Mouse (Mus musculus) embryonic facial prominence, embryonic 14.5 days (tissue): ENCODE data around the gene Gm6034. TPM values are rescaled to one million over a fixed set of nuclear protein-coding genes. Genes with fewer than 3 reads are reported as not detected.
"Not testable (repeated sequence)": the region's sequence is repeated elsewhere in the genome, so short reads cannot be mapped to it uniquely, and the experiment has no call there.

Experiments used
- ATAC-seq: fragments of 200-750 bp; cut with Nextera tagmentation; 2 replicates; pipeline ENCODE4 v1.8.0; 2017; ENCODE audit warnings: low read depth, moderate number of reproducible peaks, moderate TSS enrichment
- DNase-seq: peaks from one replicate; pipeline ENCODE4 v3.0.0-alpha.2; 2015; ENCODE audit warnings: low spot score
- H3K27ac ChIP-seq: fragments of 300-500 bp; sonication (generic); replicated peaks from 2 replicates; pipeline ENCODE4 v1.5.1; 2014; ENCODE audit warnings: low read depth, mild to moderate bottlenecking, low read length, moderate library complexity
- H3K27me3 ChIP-seq: fragments of 300-500 bp; sonication (generic); replicated peaks from 2 replicates; pipeline ENCODE4 v1.6.1; 2014; ENCODE audit warnings: low read length; ENCODE audit not compliant: control insufficient read depth, insufficient read depth
- H3K36me3 ChIP-seq: fragments of 300-500 bp; sonication (generic); 2 replicates; pipeline ENCODE4 v1.6.1; 2014; ENCODE audit warnings: low read length, mixed read lengths; ENCODE audit not compliant: control insufficient read depth, insufficient read depth
- H3K4me1 ChIP-seq: fragments of 300-500 bp; sonication (generic); 2 replicates; pipeline ENCODE4 v1.6.1; 2014; ENCODE audit warnings: antibody characterized with exemption, low read length; ENCODE audit not compliant: control insufficient read depth, insufficient read depth
- H3K4me2 ChIP-seq: fragments of 300-500 bp; sonication (generic); 2 replicates; pipeline ENCODE4 v1.6.1; 2014; ENCODE audit warnings: low read depth, mild to moderate bottlenecking, low read length, moderate library complexity, mixed read lengths
- H3K4me3 ChIP-seq: fragments of 300-500 bp; sonication (generic); 2 replicates; pipeline ENCODE4 v1.5.1; 2014; ENCODE audit warnings: low read depth, mild to moderate bottlenecking, low read length
- H3K9ac ChIP-seq: fragments of 300-500 bp; sonication (generic); 2 replicates; pipeline ENCODE4 v1.6.1; 2014; ENCODE audit warnings: low read depth, mild to moderate bottlenecking, low read length, moderate library complexity, mixed read lengths
- H3K9me3 ChIP-seq: fragments of 300-500 bp; sonication (generic); 2 replicates; pipeline ENCODE4 v1.6.1; 2016; ENCODE audit warnings: low read length; ENCODE audit not compliant: control insufficient read depth
- WGBS: fragments of 180-500 bp; shearing (Covaris S2); extraction: QIAGEN DNeasy Blood & Tissue Kit; methylation state at CpG from one replicate; pipeline ENCODE4 v1.1.7; 2014; 5-methylcytosine and 5-hydroxymethylcytosine counted together
- polyA plus RNA-seq: library from polyadenylated mRNA; unstranded; fragments of >200 nt; fragmentation: Nextera tagmentation; extraction: Ambion mirVana; gene quantifications from 2 replicates; pipeline ENCODE4 v1.2.1, GENCODE M21; 2014

Gene Gm6034
- polyA plus RNA-seq, 1 experiment from 2014 or later, result not detected

GRCm38 (mm10) chr17:36000349-36000748, 42.4 kb upstream of the Gm6034 start:
- ATAC-seq (no peak), DNase-seq (no peak)
- Histone ChIP-seq H3K4me3 (no peak overlapping the region), H3K27me3 (no peaks in the 10 kb centered on the region), H3K9ac (no peak overlapping the region), H3K9me3 (no peaks in the 10 kb centered on the region), H3K4me1 (peaks cover 3% of the 10 kb centered on the region; the same call in 1 of the 2 replicates), H3K36me3 (no peaks in the 10 kb centered on the region), H3K27ac (no peak overlapping the region), H3K4me2 (no peak overlapping the region)
- WGBS, result 85% methylated on average over 4 of the region's 4 CpGs

- DNase-seq (no peak), ATAC-seq (no peak)
- H3K4me3 ChIP-seq, result no peak overlapping the region
- H3K4me1 ChIP-seq, result no peaks in the 10 kb centered on the region
- no peaks in the 10 kb centered on the region for H3K36me3 ChIP-seq
- H3K27ac ChIP-seq, result no peak overlapping the region
- H3K9me3 ChIP-seq, result no peaks in the 10 kb centered on the region
- no peaks in the 10 kb centered on the region for H3K27me3 ChIP-seq
- H3K4me2 ChIP-seq, result no peak overlapping the region
- 96% methylated on average over 12 of the region's 12 CpGs for WGBS
- H3K9ac ChIP-seq, result no peak overlapping the region
Measured at GRCm38 (mm10) chr17:36001121-36001897, 41.5 kb upstream of the Gm6034 start.

GRCm38 (mm10) chr17:36001966-36002365, 40.8 kb upstream of the Gm6034 start:
- Histone ChIP-seq H3K9ac (no peak overlapping the region), H3K36me3 (no peaks in the 10 kb centered on the region), H3K4me2 (no peak overlapping the region), H3K4me3 (no peak overlapping the region), H3K27ac (no peak overlapping the region), H3K27me3 (no peaks in the 10 kb centered on the region), H3K4me1 (no peaks in the 10 kb centered on the region), H3K9me3 (0 out of 2 replicates have a peak, but pooled peaks cover 5% of the 10 kb centered on the region)
- WGBS, result 95% methylated on average over 6 of the region's 6 CpGs
- ATAC-seq (no peak), DNase-seq (no peak)

GRCm38 (mm10) chr17:36003331-36003730, 39.4 kb upstream of the Gm6034 start:
- ATAC-seq (no peak), DNase-seq (no peak)
- H3K4me1 ChIP-seq, result no peaks in the 10 kb centered on the region

GRCm38 (mm10) chr17:36004409-36004808, 38.4 kb upstream of the Gm6034 start:
- H3K4me3 ChIP-seq, H3K9me3 ChIP-seq, H3K27ac ChIP-seq, DNase-seq, H3K9ac ChIP-seq, H3K27me3 ChIP-seq, H3K4me1 ChIP-seq, H3K4me2 ChIP-seq, ATAC-seq, H3K36me3 ChIP-seq: not testable (repeated sequence)
- WGBS, result 93% methylated on average over 7 of the region's 7 CpGs

More at GRCm38 (mm10) chr17:36003331-36003730, 39.4 kb upstream of the Gm6034 start:
- Histone ChIP-seq H3K9ac (no peak overlapping the region), H3K27me3 (no peaks in the 10 kb centered on the region), H3K9me3 (0 out of 2 replicates have a peak, but pooled peaks cover 5% of the 10 kb centered on the region), H3K36me3 (no peaks in the 10 kb centered on the region), H3K4me2 (no peak overlapping the region), H3K4me3 (no peak overlapping the region), H3K27ac (no peak overlapping the region)
- 93% methylated on average over 7 of the region's 7 CpGs for WGBS

DNA sequence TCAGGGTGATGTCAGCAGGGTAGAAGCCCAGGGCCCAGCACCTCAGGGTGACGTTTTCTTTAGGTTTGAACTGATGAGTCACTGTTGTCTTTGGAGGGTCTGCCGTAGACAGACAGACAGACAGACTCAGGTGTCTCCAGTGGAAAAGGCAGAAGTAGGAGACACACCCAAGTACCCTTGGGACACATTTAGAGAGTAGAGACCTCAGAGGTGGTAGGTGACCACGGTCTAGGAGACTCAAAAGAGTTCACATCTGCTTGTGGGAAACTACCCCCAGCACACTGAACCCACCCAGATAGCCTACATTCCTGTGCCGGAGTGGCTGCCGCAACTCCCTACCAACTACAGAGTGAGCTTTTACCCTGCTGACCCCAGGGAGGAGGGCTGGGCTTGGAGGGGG, 27.8 kb upstream of the Gm6034 start:
- DNase-seq, result no peak
- Histone ChIP-seq H3K9me3 (no peaks in the 10 kb centered on the region), H3K4me2 (no peak overlapping the region), H3K4me3 (no peak overlapping the region), H3K27me3 (no peaks in the 10 kb centered on the region), H3K36me3 (0 out of 2 replicates have a peak, but pooled peaks cover 5% of the 10 kb centered on the region), H3K9ac (no peak overlapping the region), H3K27ac (no peak overlapping the region), H3K4me1 (no peaks in the 10 kb centered on the region)
- no peak for ATAC-seq
- WGBS, result 91% methylated on average over 4 of the region's 5 CpGs

GRCm38 (mm10) chr17:36017046-36017445, 25.7 kb upstream of the Gm6034 start:
- Histone ChIP-seq H3K9ac (no peak overlapping the region), H3K9me3 (no peaks in the 10 kb centered on the region), H3K4me1 (no peaks in the 10 kb centered on the region), H3K36me3 (0 out of 2 replicates have a peak, but pooled peaks cover 5% of the 10 kb centered on the region), H3K4me2 (no peak overlapping the region), H3K27ac (no peak overlapping the region), H3K4me3 (no peak overlapping the region), H3K27me3 (no peaks in the 10 kb centered on the region)
- 87% methylated on average over 5 of the region's 5 CpGs for WGBS
- no peak for DNase-seq
- no peak for ATAC-seq

DNA sequence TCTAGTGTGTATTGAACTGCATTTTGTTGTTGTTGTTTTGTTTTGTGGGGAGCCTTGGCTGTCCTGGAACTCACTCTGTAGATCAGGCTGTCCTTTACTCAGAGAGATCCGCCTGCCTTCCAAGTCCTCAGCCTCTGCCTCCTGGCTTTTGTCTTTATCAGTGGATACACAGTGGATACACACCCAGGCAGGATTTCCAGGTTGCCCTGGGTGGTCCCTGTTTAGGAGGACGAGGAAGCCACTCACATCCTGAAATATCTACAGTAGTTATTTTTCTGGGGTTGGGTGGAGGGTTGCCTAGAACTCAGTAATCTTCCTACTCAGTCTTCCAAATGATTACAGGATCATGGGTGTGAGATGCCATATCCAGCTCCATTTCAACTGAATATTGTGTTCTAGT, 23.8 kb upstream of the Gm6034 start:
- Histone ChIP-seq H3K27ac (no peak overlapping the region), H3K4me1 (peaks cover 5% of the 10 kb centered on the region; the same call in 1 of the 2 replicates), H3K27me3 (no peaks in the 10 kb centered on the region), H3K9ac (no peak overlapping the region), H3K4me2 (no peak overlapping the region), H3K4me3 (no peak overlapping the region), H3K36me3 (0 out of 2 replicates have a peak, but pooled peaks cover 5% of the 10 kb centered on the region), H3K9me3 (no peaks in the 10 kb centered on the region)
- WGBS, result 63% methylated on average over 2 of the region's 2 CpGs
- ATAC-seq (no peak), DNase-seq (no peak)

DNA sequence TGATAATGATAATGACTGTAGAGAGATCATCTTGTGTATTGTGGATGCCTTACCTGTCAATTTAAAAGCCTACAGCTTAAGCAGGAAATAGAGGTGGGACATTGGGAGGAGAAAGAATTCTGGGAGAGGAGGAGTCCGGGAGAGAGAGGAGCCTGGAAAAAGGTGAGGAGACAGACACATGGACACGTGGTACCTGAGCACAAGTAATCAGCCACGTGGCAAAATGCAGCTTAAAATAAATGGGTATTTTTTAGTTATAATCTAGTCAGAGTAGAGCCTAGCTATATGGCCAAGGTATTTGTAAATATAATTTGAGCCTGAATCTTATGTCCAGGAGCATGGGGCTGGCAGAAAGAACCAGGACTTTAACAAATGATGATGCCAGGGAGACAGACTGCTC, 23.2 kb upstream of the Gm6034 start:
- Histone ChIP-seq H3K4me2 (no peak overlapping the region), H3K4me3 (no peak overlapping the region), H3K27ac (no peak overlapping the region), H3K36me3 (0 out of 2 replicates have a peak, but pooled peaks cover 1% of the 10 kb centered on the region), H3K4me1 (peaks cover 5% of the 10 kb centered on the region; the same call in 1 of the 2 replicates), H3K27me3 (no peaks in the 10 kb centered on the region), H3K9me3 (no peaks in the 10 kb centered on the region), H3K9ac (no peak overlapping the region)
- 67% methylated on average over 3 of the region's 3 CpGs for WGBS
- no peak for DNase-seq
- ATAC-seq, result no peak
